Mouse (Mus musculus) monocyte, adult 5-6 weeks (primary cell): ENCODE data around the gene Ice2. TPM values are rescaled to one million over a fixed set of nuclear protein-coding genes. Genes with fewer than 3 reads are reported as not detected.

ENCODE experiments used
- ATAC-seq: fragments of 153-309, 156-312 bp; replicated peaks from 2 replicates; pipeline ENCODE4 v1.8.0; 2017; ENCODE audit warnings: mild to moderate bottlenecking; ENCODE audit not compliant: low TSS enrichment, insufficient number of reproducible peaks, severe bottlenecking, poor library complexity, low FRiP score
- total RNA-seq: library from RNA; stranded (forward); fragments of 200-1000, 200-491, 200-594 nt; gene quantifications from 3 replicates; pipeline ENCODE4 v1.2.3, GENCODE M21; 2017

The Ice2 gene
- total RNA-seq, 1 experiment from 2014 or later = 15.1 TPM

DNA sequence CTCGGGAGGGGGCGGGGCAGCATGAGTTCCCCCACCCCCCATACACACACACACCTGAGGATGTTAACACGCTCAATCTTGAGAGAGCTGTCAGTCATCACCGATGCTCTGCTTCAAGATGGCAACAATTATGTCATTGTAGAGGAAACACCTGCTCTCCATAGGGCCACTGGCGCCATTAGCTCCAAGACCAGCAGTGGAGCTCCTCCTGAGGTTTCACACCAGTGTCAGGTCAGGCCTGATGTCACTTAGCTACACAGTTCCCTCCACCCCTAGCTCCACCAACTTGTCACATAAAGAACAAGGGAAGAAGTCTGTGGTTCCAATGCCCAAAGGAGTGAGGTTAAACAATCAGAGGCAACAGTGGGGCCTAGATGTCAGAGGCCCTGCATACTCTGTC lies 3.5 kb upstream of the Ice2 start:
- ATAC-seq = no peak

DNA sequence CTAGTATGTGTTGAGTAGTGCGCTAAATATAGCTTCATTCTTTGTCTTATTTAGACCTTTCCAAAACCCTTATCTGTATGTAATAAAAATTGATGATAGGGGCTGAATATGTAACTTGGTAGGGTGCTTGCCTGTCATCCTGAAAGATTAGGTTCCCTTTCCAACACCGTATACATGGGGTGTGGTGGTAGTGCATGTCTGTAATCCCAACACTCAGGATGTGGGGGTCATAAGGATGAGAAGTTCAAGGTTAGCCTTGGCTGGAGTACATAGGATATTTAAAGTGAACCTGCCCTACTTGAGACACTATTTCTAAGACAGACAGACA lies 310 bp upstream of the Ice2 start:
- ATAC-seq = 0 out of 2 replicates have a peak, but pooled peaks have one; percentile 19

DNA sequence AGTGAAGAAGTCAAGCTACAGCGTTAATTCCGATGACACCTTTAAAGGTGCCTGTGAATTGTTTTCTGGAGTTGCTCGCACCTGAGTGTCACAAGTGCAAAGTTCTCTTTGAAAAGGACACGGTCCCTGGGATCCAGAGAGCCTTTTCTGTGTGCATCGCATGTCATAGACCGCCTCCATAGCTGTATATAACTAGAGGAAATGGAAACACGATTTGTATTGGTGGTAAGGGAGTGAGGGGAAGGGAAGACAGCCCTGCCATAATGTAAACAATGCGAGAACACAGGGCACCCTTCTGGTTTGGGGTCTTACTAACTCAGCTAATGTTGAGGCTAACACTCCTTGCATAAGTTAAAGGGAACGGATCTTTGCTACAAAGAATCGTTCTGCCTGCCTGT lies 746 bp downstream of the Ice2 start:
- no peak for ATAC-seq

- no peak for ATAC-seq
Measured at GRCm38 (mm10) chr9:69404671-69405070, 7.0 kb downstream of the Ice2 start.

GRCm38 (mm10) chr9:69419476-69419875 lies 21.8 kb downstream of the Ice2 start:
- ATAC-seq = no peak

- ATAC-seq = no peak
Measured at GRCm38 (mm10) chr9:69430531-69430930, 32.8 kb downstream of the Ice2 start.

DNA sequence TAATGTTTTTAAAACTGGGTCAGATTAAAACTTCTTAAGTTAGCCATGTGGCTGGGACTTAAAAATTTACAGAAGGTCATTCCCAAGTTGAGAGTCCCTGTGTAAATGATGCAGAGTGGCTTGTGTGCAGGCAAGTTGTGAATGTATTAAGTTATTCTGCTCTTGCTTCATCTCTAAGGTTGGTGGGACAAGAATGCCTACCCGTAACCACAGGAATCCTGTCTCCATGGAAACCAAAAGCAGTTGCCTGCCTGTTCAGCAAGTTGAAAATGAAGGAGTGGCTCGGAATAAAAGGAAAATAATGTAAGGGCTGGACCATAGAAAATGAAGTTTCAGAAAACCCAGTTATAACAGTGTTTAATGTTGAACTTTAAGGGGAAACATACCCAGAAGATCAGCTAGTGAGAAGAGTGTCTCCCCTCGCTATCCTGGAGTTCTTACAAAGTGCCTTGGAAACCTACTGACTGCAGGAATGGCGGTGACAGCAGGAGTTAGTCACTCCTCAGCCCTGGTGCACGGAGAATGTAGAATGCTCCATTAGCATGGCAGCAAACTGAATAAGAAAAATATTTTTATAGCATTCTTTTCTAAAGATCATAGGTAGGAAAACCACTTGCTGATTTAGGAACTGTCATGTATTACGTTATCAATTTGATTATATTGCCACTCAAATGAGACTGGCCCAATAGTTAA lies 34.3 kb downstream of the Ice2 start:
- ATAC-seq = no peak

DNA sequence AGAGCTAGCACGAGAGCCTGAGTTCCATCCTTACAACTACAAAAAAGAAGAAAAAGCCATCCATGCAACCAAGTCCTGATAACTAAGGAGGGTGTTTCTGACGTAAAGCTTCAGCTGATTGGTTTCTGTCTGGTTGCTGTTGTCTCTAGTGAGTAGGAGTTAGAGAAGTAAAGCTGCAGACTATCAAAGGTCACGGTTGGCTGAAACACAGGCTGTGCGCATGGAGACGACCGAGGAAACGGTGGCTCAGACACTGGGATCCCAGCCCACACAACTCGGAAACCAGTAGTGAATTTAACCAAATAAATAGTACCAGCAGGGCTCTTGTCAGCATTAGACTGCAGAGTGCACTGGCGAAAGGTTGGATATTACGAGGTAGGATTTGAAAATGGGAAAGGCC lies 37.5 kb downstream of the Ice2 start:
- no peak for ATAC-seq

DNA sequence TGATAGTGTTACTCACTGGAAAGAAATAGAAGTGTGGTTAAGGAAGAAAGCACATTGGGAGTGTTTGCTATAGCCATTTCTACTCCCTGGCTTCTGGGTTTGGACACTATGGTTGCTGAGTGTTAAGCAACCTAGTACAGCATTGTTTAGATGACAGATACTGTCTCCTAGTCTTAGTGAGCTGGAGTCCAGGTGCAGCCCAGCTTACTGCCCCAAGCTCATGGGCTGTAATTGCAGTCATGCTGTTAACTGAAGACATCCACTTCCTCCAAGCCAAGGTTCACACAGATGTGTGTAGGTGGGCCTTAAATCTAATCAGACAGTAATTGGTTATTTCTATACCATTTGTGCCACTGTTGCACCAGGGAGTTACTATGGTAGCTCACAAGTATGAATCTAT lies 38.0 kb downstream of the Ice2 start:
- no peak for ATAC-seq

- peak; percentile 91 for ATAC-seq
Measured at GRCm38 (mm10) chr9:69439805-69440357, 42.2 kb downstream of the Ice2 start.

DNA sequence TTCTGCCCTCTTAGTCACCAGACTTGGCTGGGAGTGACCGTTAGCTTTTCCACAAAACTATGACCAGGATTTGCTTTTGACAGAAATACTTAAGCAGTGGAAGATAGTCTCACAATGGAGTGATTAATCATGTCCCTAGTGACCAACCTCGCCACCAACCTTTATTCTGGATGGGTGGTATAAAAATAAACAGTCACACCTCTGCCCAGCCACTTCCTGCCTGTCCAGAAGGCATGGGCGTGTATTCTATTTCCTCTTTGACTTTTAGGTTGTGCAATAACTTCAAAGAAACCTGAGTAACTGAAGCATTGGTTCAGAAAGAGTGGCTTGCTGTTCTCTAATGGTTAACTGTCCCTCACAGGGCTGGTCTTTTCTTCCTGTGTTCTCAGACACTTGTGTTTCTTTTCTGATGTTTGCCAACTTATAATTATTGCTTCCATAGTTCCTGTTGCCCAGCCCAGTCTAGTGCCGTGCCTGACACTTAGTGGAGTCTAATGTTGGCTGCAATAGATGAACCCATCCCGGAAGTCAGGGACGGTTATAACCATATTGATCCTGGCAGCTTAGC lies 44.8 kb downstream of the Ice2 start:
- peak; percentile 65 for ATAC-seq

DNA sequence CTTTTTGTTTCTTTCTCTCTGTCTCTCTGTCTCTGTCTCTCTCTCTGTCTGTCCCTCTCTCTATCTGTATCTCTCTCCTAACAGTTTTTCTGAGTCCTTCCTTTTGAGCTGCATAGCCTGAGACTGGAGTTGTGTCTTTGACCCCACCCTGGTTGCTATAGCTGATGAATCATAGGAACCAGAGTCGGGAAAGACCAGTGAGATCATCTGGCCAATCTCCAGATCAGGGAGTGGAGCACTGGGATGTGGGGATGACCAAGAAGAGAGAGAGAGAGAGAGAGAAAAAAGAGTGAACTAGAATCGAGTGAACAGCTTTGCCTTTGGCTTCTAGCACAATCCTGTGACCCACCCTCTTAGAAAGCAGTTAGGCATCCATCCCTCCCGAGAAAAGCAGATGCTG lies 45.5 kb downstream of the Ice2 start:
- ATAC-seq = no peak

DNA sequence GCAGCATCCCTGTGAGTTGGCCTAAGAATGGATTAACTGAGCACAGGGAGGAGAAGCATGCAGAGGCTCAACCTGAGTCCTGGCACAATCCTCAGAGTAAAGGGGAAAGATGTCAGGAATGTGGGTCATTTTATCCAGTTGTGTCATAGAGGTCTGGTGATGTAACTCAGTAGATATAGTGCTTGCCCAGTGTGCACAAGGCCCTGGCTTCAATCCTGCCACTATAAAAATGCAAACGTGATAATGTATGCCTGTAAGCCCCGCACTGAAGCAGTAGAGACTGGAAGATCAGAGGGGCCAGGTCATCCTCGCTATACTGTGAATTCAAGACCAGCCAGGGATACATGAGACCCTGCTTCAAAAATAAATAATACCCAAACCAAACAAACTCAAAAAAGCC lies 51.1 kb downstream of the Ice2 start:
- ATAC-seq = no peak

DNA sequence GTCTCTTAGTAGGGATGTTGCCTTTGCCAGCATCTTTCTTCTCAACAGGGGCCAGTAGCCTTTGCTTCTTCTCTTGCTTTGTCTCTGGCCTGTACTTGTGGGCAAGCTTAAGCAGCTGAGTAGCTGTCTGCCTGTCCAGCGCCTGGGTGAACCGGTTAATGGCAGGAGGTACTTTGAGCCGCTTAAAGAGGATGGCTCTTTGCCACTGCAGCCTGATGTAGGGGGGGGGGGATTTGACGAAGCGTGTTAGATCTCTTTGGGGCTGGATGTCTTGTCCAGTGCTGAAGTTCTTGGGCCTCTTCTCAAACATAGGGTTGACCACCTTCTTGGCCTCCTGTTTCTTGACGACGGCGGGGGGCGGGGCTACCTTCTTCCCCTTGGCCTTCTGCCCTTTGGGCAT lies 52.9 kb downstream of the Ice2 start:
- ATAC-seq = no peak

DNA sequence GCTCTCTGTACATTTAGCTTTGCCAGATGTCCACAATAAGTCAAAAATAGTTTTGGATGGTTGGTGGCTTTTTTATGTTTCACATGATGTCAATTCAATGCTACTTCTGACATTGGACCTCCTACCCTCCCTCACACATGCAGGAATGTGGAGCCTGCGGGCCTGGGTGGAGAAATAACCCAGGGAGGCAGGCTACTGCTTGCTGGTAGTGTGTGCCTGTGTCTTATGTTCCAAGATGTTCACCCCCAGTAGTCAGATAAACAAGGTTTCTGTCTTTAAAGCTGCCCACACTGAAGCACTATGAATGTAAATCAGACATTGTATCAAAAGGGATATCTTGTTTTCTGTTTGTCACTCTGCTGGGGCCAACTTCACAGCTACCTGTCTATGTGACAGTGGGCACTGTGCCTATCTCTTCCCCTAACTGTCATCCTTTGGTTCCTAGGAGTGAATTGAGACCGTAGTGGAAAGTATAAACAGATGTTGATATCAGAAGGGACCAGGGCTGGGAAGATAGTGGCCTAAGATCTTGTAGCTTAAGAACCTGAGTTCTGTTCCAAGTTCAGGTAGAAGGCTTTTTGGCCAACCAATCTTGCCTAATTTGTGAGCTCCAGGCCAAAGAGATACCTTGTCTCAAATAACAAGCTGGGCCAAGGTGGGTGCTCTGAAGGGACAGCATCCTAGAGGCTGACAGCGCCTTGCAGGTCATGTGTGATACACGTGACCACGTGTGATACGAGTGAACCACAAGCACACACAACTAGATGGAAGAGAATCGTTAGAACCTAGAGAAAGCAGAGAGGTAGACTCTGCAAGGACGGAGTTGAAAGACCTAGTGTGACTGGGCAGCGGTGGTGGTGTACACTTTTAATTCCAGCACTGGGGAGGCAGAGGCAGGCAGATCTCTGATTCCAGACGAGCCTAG lies 54.4 kb downstream of the Ice2 start:
- ATAC-seq = no peak

- peak; percentile 84 for ATAC-seq
Measured at GRCm38 (mm10) chr9:69453066-69453900, 55.6 kb downstream of the Ice2 start, which contains the start of gene Anxa2. Gene Anxa2 (plus strand): TSS chr9:69453620.

DNA sequence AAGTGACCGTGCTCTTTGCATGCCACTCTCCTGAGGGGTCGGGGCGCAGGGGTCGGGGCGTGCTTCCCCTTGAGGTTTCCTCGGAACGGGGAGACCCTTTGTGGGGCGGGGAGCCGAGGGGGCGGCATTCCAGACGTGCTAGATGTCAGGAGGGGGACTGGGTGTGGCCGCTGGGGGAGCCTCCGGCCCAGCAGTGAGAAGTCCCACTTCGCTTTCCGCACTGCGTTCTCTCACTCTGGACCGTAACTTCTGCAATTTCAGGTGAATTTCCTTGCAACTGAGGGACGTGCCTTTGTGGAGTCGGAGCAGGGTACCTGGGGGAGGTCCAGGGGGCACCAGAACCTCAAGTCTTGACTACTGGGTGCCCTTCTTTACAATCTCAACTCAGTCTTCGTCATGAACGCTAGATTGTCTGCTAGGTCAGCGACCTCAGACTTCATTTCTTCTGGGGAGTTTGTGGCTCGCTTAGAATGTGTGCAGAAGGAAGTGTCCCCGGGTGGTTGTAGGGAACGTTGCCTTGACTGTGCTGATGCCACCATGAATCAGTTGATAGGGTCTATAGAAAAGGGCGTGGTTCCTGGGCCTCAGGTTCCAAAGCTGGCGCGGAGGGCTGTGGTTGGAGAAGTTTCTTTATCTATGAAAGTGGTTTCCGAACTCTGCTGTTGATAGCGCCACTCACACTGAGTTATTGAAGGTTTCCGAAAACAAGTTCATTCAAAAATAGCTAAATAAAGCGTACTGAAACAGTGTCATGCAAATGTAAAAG lies 56.4 kb downstream of the Ice2 start:
- ATAC-seq = peak; percentile 26; the same call in 1 of the 2 replicates

DNA sequence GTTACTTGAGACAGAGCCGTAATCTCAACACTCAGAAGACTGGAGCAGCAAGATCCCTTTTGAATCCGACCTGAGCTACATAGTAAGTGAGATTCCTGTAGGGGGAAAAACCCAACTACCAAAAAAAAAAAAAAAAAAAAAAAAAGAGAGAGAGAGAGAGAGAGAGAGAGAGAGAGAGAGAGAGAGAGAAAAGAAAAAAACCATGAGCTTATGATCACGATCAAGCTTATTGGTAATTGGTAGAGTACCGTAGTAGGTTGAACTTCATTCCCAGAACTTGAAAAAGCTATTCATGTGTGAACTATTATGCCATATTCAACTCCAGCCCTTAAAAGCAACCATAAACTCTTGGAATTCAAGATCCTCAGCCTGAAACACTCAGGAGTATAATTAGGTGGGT lies 57.0 kb downstream of the Ice2 start:
- no peak for ATAC-seq
